Mouse (Mus musculus) gastrocnemius, adult 2 months (tissue): Measurements from ENCODE around the gene Gm21958. TPM values are rescaled to one million over a fixed set of nuclear protein-coding genes. Genes with fewer than 3 reads are reported as not detected.
"Not testable (repeated sequence)": the region's sequence is repeated elsewhere in the genome, so short reads cannot be mapped to it uniquely, and the experiment has no call there.

Experiments used
- DNase-seq: peaks from one replicate; pipeline ENCODE4 v3.0.0; 2022
- H3K27ac ChIP-seq: fragments of 200-600 bp; 2 replicates; pipeline ENCODE4 v1.8.1; 2022; ENCODE audit warnings: mild to moderate bottlenecking
- H3K4me3 ChIP-seq: fragments of 200-600 bp; 2 replicates; pipeline ENCODE4 v1.8.1; 2022; ENCODE audit warnings: mild to moderate bottlenecking, moderate library complexity
- CTCF ChIP-seq: fragments of 200-600 bp; IDR thresholded peaks from 2 replicates; pipeline ENCODE4 v1.8.1; 2022; ENCODE audit warnings: antibody characterized with exemption, mild to moderate bottlenecking, moderate library complexity
- intact Hi-C: fragments of 180-260 bp; cut with DNase I; formaldehyde crosslinking; loops from one replicate; pipeline ENCODE4 v1.15.1; 2025
- total RNA-seq, 2 experiments: library from RNA; stranded (reverse); gene quantifications; 2 replicates each; pipeline ENCODE4 v1.2.3; 2021

Gm21958 gene
- total RNA-seq, 2 experiments from 2014 or later, result not detected

DNA sequence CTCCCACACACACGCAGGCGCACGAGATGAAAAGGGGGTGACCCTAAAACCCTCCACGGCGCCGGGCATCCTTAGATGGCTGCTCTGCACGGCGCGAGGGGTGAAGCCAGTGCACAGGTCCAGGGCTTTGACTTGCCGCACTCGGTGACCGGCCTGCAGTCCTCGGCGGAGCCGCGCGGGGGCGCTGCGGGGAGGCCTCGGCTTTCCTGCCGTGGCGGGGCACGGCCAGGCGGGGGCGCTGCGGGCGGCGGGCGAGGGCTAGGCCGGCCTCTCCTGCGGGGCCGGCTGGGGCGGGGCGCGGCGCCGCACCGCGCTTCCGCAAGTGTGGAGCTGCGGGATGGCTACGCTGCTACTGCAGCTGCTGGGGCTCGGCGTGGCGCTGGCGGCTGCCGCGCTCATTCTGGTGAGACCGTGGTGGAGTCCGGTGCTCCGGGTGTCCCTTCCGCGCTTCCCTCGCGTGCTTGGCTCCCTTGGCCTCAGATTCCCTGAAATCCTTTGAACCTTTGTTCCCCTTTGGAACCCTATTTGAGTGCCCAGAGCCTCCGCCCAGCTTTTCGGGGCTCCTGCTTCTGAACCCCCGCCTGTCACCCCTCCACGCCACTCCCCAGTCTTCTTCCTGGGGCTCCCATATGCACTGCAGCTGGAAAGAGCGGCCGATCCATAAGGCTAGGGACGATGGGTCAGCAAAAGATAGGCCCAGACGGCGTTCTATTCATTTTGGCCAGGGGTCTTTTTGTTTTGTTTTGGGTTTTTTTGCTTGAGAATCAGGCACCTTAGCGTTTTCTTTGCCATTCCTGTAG, 21.3 kb upstream of the Gm21958 start, which contains the start of the genes Exosc8 and Alg5:
Gene Exosc8, minus strand, starts transcription at position 147 of the 800 bp plus-strand sequence.
Gene Alg5, plus strand, starts transcription at position 293 of the 800 bp plus-strand sequence.
- DNase-seq, result peak; percentile 93
- intact Hi-C loops, result loop anchor here (2.0 kb wide), 2 partner anchors 73 to 329 kb away; no protein-coding TSS in a partner anchor
- no peak; the same call in none of the 2 replicates for TF ChIP-seq CTCF
- Histone ChIP-seq H3K27ac (peak within 1 kb of the TSS; percentile 99), H3K4me3 (peak within 1 kb of the TSS; percentile 94)

DNA sequence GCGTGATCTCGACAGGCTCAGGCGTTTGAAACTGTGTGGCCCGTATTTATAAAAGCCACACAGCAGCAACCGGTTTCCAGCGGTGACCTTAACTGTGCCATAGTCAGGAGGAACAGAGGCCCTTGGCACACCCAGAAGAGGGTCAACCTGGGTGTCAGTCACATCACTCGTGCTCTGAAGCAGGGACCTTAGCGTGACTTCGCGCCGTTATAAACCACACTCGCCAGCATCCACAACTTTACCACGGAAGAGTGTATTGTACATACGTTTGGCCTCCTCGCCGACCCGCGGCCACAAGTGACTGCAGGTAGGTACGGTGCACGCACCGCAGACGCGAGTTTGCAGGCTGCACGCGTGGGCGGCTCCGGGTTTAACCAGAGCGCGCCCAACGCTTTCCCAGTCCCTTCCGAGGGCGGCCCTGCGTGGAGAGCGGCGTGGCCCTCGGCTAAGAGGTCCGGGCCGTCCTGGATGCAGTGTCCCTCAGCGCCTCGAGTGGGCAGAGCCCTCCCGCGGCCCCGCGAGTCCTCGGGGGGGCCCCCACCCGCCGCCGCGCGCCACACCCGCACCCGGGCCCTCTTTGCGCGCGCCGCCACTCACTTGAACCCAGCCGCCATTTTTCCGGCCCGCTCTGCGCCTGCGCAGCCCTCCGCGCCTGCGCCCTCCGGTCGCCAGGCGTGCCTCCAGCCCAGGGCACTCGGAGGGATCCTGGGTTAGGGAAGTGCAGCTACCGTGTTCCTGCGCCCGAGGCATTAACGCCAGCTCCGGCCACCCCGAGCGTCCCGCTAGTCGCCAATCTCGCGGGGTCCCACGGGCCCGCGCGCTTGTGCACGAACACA, 20.5 kb upstream of the Gm21958 start:
- H3K4me3 ChIP-seq, result peak overlapping the region; percentile 94
- intact Hi-C loops, result loop anchor here (2.0 to 5.0 kb wide), 3 partner anchors 37 to 330 kb away; no protein-coding TSS in a partner anchor
- no peak for TF ChIP-seq CTCF
- DNase-seq, result peak; percentile 93
- peak overlapping the region; percentile 99 for H3K27ac ChIP-seq

DNA sequence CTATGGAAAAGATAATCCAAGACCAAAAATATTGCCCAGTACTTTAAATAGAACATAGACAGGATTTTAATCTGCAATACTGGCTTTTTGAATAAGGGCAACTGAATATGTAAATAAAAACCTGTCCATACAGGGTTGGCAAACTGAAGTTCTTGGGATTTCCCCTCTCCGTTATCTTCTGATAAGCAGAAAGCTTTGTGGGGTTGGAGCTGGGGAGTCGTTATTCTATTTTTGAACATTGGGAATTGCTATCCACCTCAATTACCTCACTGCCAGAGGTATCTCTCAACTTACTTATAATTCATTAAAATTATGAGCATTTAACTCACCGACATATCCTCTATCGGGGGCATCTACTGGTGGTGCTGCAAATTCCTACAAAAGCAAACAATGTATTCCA, 18.2 kb upstream of the Gm21958 start:
- DNase-seq, result no peak
- TF ChIP-seq CTCF, result no peak
- no peak overlapping the region for H3K27ac ChIP-seq
- H3K4me3 ChIP-seq, result no peak overlapping the region
- intact Hi-C loops, result loop anchor here (5.0 kb wide), 1 partner anchor 35 kb away; no protein-coding TSS in a partner anchor

DNA sequence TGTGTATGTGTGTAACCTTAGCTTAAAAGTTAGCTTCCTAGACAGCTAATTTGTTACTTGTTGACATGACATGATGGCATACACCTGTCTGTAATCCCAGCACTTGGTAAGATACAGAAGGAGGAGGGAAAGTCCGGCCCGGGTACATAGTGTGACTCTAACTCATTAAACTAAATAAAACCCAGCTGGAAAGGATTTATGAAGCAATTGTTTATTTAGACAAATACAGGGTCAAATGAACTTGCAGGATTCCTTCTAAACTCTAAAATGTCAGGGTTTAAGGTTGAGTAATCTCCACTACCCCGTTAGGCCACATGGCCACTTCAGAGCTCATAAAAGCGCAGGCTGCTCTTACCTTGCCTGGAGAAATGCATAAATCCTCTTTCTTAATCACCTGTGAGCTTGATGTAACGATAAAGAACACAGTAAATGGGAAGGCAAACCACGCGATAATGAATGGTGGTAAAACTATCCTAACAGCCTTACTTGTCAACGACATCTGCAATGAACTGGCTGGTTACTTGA, 17.5 kb upstream of the Gm21958 start:
- intact Hi-C loops, result loop anchor here (5.0 kb wide), 1 partner anchor 34 kb away; no protein-coding TSS in a partner anchor
- TF ChIP-seq CTCF, result no peak
- H3K27ac ChIP-seq, result no peak overlapping the region
- no peak for DNase-seq
- H3K4me3 ChIP-seq, result no peak overlapping the region

DNA sequence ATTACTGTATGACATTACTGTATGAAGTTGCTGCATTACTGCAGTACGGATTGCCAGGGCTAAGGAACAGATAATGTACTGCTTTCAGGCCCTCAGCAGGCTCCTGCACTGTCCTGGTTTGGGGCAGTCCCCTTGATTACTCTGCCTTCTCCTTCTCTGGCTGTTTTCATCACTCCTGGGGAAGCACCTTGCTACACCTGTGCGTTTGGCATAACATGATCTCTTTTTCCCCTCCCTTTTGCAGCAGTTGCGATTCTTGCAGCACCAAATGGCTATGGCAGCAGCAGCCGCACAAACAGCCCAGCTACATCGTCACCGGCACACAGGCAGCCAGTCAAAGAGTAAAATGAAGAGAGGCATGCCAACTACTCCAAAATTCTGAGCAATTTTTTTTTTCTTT, 13.9 kb upstream of the Gm21958 start:
- Histone ChIP-seq H3K27ac (no peak overlapping the region), H3K4me3 (no peak overlapping the region)
- no peak for TF ChIP-seq CTCF
- DNase-seq, result no peak
- intact Hi-C loops, result no loop called here

DNA sequence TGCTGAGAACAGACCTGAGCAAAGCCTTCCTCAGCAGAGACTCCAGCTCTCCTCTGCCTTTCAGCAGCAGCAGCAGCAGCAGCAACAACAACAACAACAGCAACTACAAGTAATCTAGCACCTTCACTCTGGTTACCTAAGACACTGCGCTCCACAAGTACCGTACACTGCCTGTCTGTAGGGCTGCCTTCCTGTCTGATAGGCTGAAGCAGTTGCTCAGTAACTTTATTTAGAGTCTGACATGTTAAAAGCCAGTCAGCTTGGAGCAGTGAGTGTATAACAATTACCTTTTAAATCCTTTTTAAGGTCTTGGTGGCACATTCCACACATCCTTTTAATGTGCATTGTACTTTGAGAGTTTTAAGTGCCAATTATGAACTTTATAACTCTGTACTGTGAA, 13.4 kb upstream of the Gm21958 start:
- intact Hi-C loops, result no loop called here
- no peak for DNase-seq
- no peak overlapping the region for H3K4me3 ChIP-seq
- H3K27ac ChIP-seq, result no peak overlapping the region
- TF ChIP-seq CTCF, result no peak

DNA sequence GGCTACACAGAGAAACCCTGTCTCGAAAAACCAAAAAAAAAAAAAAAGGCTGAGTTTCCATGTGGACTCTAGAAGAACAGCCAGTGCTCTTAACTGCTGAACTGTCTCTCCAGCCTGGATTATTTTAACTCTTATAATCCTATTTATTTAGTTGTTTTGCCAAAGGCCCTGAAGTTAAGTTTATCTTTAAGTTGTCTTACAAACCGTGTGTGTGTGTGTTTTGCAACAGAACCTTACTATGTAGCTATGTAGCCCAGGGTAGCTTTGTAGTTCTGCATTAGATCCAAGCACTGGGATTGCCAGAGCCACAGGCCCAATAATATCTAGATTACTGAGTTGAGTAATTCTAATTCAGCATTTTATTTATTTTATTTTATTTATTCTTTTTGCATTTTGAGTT, 11.2 kb upstream of the Gm21958 start:
- no peak for DNase-seq
- no peak for TF ChIP-seq CTCF
- H3K27ac ChIP-seq, result no peak overlapping the region
- H3K4me3 ChIP-seq, result no peak overlapping the region
- intact Hi-C loops, result no loop called here

DNA sequence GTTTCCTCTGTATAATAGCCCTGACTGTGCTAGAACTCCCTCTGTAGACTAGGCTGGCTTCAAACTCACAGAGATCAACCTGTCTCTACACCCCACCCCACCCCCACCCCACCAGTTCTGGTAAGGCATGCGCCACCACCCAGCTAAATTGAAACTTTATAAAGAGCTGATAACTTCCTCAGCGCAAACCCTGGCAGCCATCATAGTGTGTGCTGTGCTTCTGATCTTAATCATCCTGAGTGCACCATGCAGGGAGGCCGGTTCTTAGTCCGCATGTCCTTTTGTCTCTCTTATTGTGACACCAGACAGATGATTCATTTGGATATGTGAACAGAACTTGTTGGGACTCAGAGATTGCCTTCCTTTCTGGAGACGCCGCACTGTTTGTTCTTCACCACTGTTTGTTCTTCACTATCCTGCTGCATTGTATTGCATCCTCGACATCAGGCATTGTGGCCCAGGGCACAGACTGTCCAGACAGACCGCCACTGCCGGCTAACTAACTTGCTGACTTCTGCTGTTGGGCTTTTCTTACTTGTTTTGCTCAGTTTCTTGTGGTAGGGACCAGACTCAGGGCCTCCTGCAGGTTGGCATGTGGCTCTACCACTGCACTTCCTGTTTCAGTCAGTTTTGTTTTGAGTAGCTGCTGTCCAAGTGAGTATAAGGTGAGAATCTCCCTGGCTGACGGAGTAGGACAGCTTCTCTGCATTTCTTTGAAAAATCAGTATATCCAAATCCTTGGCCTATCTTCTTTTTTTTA, 9.8 kb upstream of the Gm21958 start:
- intact Hi-C loops, result no loop called here
- DNase-seq, result no peak
- Histone ChIP-seq H3K4me3 (no peak overlapping the region), H3K27ac (no peak overlapping the region)
- TF ChIP-seq CTCF, result no peak

DNA sequence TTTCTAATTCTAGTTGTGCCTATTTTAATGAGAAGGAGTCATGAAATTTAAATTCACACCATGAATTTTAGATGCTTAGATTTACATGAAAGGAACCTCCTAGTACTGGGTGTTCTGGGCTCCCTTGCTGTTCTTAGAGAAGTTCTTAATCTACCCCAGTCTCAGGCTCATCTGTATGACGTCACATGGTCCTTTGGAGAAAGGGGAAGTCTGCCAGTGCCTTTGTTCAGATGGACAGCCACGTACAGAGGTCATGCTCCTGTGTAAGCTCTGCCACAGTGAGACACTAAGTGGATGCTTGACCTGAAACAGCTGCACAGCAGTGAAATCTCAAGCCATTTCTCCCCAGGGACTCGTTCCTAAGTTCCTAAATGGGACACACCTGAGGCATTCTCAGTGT, 4.8 kb upstream of the Gm21958 start:
- TF ChIP-seq CTCF, result no peak
- DNase-seq, result no peak
- intact Hi-C loops, result no loop called here
- Histone ChIP-seq H3K27ac (no peak overlapping the region), H3K4me3 (no peak overlapping the region)

DNA sequence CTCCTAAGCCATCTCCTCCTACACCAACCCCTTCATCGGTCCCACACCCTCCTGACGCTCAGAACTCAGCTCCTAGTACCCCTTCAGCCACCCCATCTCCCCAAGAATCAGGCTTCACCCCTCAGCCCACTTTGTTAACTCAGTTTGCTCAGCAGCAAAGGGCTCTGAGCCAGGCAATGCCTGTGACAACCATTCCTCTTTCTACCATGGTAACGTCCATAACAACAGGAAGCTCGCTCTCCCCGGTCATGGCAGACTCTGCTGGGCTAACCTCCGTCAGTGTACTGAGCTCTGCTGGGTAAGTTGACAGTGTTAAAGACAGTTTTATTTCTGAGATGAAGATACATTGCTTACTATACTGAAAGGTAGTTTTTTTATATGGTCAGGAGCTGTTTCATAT, 3.2 kb upstream of the Gm21958 start:
- no peak overlapping the region for H3K4me3 ChIP-seq
- intact Hi-C loops, result no loop called here
- TF ChIP-seq CTCF, result no peak
- no peak for DNase-seq
- H3K27ac ChIP-seq, result no peak overlapping the region

DNA sequence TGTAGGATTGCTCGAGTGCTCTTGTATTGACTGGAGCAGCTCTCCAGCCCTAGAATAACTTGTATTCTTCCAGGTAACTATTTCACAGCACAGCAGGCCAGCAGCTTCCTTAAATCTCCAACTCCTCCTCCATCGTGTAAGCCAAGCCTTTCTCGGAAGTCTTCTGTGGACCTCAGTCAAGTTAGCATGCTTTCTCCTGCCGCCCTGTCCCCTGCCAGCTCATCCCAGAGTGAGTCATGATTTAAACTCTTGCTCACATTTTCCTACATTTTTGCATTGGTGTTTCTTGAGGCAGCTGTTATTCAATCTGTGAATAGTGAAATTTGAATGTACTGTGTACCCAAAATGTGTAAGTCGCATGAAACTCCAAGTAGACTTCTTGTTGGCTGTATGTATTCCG, 1.3 kb upstream of the Gm21958 start:
- DNase-seq, result no peak
- Histone ChIP-seq H3K27ac (no peak overlapping the region), H3K4me3 (no peak overlapping the region)
- intact Hi-C loops, result no loop called here
- no peak for TF ChIP-seq CTCF

DNA sequence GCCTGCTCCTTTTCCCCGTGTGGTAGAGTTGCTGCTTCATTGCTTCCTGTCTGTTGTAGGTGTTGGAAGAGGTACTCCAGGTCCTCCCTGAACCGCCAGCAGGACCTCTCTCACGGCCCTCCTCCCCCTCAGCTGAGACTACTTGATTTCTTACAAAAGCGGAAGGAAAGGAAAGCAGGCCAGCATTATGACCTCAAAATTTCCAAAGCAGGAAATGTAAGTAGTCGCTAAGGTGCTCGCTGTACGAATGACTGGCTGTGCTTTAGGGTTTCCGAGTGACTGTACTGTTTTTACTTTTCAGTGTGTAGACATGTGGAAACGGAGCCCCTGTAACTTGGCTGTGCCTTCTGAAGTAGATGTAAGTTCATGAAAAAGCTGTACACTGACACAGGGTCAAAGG, 5.2 kb downstream of the Gm21958 start:
- Histone ChIP-seq H3K27ac (no peak overlapping the region), H3K4me3 (no peak overlapping the region)
- TF ChIP-seq CTCF, result no peak
- intact Hi-C loops, result no loop called here
- DNase-seq, result no peak

DNA sequence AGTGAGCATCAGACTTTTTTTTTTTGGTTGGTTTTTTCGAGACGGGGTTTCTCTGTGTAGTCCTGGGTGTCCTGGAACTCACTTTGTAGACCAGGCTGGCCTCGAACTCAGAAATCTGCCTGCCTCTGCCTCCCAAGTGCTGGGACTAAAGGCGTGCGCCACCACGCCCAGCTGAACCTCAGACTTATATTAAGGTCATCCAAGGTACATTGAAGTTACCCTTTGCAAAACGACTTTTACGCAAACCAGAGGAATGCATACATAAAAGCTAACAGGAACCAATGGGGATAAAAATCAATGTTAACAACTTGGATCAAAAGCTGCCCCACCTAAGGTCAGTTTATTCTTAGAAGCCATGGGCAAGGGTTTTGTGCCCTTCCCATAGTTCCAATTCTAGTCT, 10.0 kb downstream of the Gm21958 start:
- intact Hi-C loops, H3K4me3 ChIP-seq, DNase-seq, H3K27ac ChIP-seq: not testable (repeated sequence)
